Mouse (Mus musculus) small intestine, adult 2 months (tissue): ENCODE measurements around the gene Mipol1.

Experiments
- CTCF ChIP-seq: fragments of 200-500 bp; IDR thresholded peaks from 2 replicates; pipeline ENCODE4 v1.5.1; 2012; ENCODE audit warnings: low read depth, mild to moderate bottlenecking, control low read depth, inconsistent platforms, low read length, moderate library complexity, mixed read lengths; ENCODE audit not compliant: insufficient replicate concordance, insufficient read length; ENCODE audit errors: extremely low read depth
- POLR2A ChIP-seq: fragments of 200-500 bp; IDR thresholded peaks from 2 replicates; pipeline ENCODE4 v1.6.1; 2012; ENCODE audit warnings: low read depth, mild to moderate bottlenecking, control low read depth, inconsistent platforms, low read length, moderate library complexity

DNA sequence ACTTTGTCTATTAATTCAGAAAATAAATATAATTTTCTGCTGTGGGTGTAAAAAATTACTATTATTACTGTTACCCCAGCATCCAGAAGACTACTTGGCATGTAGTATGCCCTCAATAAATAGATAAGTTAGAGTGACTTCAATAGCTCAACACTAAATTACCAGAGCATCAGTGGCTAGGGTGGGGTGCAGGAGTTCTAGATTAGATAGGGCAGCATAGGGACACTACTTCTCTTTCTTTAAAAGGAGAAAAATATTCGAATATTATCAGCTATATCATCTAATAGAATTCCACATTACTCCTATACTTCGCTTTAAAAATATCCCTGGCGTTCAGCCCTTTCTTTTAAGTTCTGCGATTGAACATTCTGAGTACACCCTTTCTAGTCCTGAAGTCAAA, 524 bp upstream of the Mipol1 start:
- TF ChIP-seq CTCF (no peak), POLR2A (no peak)
